Mouse (Mus musculus): Measurements from ENCODE around the gene Itgav. TPM values are rescaled to one million over a fixed set of nuclear protein-coding genes. Genes with fewer than 3 reads are reported as not detected.

Itgav gene
- polyA plus RNA-seq, 1 experiment from 2014 or later: 23.0 TPM

DNA sequence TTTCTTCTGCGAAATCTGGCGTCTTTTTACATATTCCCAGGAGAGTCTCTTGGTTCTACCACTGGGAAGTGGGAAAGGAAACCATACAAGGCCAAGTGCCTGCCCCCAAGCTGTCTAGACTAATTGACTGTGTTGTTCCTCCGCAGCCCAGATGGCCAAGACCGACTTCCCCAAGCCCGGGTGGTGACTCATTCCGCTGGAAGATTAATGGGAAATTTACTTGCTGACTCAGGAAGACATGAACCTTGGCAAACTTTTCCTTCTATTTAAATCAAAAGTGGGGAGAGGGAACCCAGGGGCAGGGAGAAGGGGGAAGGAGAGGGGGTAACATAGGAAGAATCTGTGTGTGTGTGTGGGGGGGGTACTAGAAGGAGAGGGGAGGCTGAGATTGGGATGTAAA, 9.4 kb upstream of the Itgav start:
- 57% methylated on average over 6 of the region's 6 CpGs for WGBS

DNA sequence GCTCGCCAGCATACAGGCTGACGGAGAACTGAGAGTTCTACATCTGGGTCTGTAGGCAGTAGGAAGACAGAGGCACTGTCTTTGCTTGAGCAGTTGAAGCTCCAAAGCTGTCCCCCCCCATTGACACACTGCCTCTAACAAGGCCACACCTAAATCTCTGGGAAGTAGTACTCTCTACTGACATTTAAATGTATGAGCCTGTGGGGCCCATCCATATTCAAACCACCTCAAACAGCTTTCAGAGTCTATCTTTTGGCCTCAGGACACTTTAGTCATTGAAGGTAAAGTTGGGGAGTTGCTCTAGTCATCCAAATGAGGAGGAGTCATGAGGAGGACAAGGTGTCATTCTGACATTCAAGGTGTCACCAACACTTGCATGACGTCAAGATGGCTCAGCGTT, 5.9 kb upstream of the Itgav start:
- Histone ChIP-seq H3K27ac (no peak overlapping the region), H3K4me3 (replicated peaks) (no peak overlapping the region), H3K27me3 (no peaks in the 10 kb centered on the region), H3K36me3 (no peaks in the 10 kb centered on the region), H3K4me2 (replicated peaks) (no peak overlapping the region), H3K9me3 (no peaks in the 10 kb centered on the region), H3K4me1 (replicated peaks) (peaks cover 4% of the 10 kb centered on the region), H3K9ac (replicated peaks) (no peak overlapping the region)
- WGBS: 95% methylated on average over 4 of the region's 4 CpGs
- ATAC-seq: no peak

More for the DNA sequence above, 9.4 kb upstream of the Itgav start:
- Histone ChIP-seq H3K36me3 (no peaks in the 10 kb centered on the region), H3K27me3 (no peaks in the 10 kb centered on the region), H3K9me3 (no peaks in the 10 kb centered on the region), H3K4me2 (replicated peaks) (no peak overlapping the region), H3K27ac (no peak overlapping the region), H3K4me1 (replicated peaks) (no peaks in the 10 kb centered on the region), H3K4me3 (replicated peaks) (no peak overlapping the region), H3K9ac (replicated peaks) (no peak overlapping the region)
- 0 out of 2 replicates have a peak, but pooled peaks have one; percentile 56 for ATAC-seq

DNA sequence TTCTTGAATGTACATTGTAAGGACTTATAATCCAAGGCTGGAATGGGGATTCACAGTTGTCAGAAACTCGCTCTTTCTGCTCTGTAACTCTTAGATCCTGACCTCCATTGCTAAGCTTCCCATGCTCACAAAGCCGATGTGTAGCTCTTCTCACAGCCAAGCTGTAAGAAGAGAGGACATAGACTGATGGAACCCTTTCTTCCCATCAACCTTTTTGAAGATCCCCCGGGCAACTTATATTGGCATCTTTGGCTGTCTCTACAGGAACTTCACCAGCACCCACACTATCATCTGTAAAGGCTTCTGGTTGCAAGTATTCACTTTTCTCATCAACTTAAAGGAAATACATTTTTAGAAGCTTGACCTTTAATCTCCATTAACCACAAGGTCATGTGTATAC, 2.6 kb upstream of the Itgav start:
- Histone ChIP-seq H3K4me1 (replicated peaks) (peaks cover 18% of the 10 kb centered on the region), H3K27me3 (no peaks in the 10 kb centered on the region), H3K4me2 (replicated peaks) (no peak overlapping the region), H3K9ac (replicated peaks) (no peak overlapping the region), H3K9me3 (no peaks in the 10 kb centered on the region), H3K36me3 (no peaks in the 10 kb centered on the region), H3K27ac (no peak overlapping the region), H3K4me3 (replicated peaks) (no peak overlapping the region)
- 94% methylated on average over 3 of the region's 3 CpGs for WGBS
- no peak for ATAC-seq

DNA sequence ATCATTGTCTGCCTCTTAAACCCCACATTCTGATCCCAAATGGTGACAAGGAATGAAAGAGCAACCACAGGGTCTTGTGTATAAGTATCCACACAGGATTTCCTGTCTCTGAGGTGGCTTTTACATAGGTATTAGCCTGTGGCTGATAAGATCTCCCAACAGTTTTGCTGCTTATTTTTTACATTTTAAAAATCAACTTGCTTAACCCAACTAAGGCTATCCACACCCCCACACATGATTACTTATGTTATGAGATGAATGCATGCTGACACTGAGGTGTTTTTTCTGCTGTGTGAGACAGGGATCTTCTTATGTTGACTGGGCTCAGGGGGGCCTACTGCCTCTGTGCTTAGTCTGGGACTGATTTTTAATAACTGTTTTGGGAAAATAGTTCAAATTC, 1.3 kb upstream of the Itgav start:
- ATAC-seq: no peak
- H3K27ac ChIP-seq: no peak overlapping the region
- no peak overlapping the region; the same call in 1 of the 2 replicates for H3K4me2 ChIP-seq (replicated peaks)

DNA sequence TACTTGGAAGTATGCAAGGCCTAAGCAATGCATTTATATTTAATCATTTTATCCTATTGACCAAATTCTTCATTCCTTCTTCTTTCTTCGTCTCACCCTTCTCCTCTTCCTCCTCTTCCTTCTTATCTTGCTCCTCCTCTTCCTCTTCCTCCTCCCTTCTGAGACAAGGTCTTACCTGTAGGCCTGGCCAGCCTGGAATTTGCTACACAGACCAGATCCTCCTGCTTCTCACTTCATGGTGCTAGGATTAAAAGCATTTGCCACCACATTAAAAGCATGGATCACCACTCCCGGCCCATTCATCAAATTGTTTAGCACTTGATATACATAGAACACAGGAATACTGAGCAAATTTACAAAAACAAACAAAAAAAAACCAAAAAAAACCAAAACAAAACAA, 851 bp upstream of the Itgav start:
- ATAC-seq: no peak
- Histone ChIP-seq H3K27ac (peak overlapping the region; percentile 80), H3K27me3 (no peaks in the 10 kb centered on the region), H3K4me2 (replicated peaks) (peak overlapping the region; percentile 74), H3K9ac (replicated peaks) (no peak overlapping the region; the same call in 1 of the 2 replicates), H3K4me3 (replicated peaks) (peak overlapping the region; percentile 79), H3K9me3 (no peaks in the 10 kb centered on the region), H3K4me1 (replicated peaks) (peaks cover 18% of the 10 kb centered on the region), H3K36me3 (no peaks in the 10 kb centered on the region)
- 52% methylated on average over 2 of the region's 2 CpGs for WGBS

More for the DNA sequence above, 1.3 kb upstream of the Itgav start:
- Histone ChIP-seq H3K4me3 (replicated peaks) (no peak overlapping the region), H3K9ac (replicated peaks) (no peak overlapping the region), H3K36me3 (no peaks in the 10 kb centered on the region), H3K4me1 (replicated peaks) (peaks cover 18% of the 10 kb centered on the region), H3K9me3 (no peaks in the 10 kb centered on the region), H3K27me3 (no peaks in the 10 kb centered on the region)

DNA sequence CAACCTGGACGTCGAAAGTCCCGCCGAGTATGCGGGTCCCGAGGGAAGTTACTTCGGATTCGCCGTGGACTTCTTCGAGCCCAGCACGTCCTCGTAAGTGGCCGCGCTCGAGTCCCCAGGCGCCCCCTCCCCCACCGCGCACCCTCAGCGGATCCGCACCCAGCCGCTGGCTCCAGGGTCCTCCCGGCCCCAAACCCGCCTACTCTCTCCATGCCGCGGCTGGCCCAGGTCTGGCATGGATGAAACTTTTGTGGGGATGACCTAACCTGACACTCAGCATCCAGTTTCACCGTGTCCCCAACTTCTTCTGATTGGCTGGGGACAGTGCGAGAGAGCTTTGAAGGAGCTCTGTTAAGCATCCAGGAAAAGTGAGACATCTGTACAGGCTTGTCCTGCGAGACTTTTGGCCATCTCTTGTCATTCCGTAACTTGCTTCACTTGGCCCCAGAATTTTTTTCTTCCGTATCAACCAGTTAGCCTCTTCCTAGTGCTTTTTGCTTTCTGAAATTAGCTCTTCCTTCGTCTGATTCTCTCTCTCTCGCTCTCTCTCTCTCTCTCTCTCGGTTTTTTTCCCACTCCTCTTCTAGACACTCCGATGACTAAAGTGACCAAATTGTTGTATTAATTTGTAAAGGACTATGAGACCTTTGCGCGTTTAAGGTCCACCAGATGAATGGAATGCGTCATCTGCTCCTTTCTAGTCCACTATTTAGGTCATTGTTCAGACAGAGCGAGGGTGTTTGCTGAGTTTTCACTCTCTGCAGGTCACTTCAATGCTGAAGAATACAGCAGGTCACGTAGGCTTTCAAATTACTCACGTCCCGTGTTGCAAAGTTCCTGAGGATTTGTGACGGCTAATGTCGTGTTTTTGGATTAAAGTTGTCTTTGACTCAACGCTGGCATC, 882 bp downstream of the Itgav start:
- 2% methylated on average over 43 of the region's 44 CpGs for WGBS
- Histone ChIP-seq H3K9me3 (no peaks in the 10 kb centered on the region), H3K27me3 (no peaks in the 10 kb centered on the region), H3K4me2 (replicated peaks) (peak overlapping the region; percentile 74), H3K4me3 (replicated peaks) (peak overlapping the region; percentile 79), H3K27ac (peak overlapping the region; percentile 80), H3K36me3 (no peaks in the 10 kb centered on the region), H3K4me1 (replicated peaks) (peaks cover 18% of the 10 kb centered on the region), H3K9ac (replicated peaks) (peak overlapping the region; percentile 74)
- peak; percentile 79 for ATAC-seq

DNA sequence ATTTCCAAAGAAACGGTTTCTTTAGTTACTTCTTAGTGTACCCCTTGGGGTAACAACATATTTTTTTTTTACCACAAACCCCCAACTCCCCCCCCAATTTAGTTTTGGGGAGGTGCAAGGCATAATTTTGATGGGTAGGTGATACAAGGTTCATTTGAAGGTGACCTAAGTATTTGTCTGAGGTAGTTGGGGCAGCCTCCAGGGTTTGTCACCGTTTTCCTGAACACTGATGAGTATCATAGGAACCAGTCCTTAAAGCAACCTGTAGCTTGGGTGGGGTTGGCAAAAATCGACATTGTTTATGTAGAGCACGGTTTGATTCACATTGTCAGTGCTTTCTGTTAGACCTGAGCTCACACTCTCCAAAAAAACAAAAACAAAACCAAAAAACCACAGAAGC, 1.6 kb downstream of the Itgav start:
- H3K36me3 ChIP-seq: no peaks in the 10 kb centered on the region
- 74% methylated on average over 4 of the region's 4 CpGs for WGBS
- no peaks in the 10 kb centered on the region for H3K9me3 ChIP-seq
- peak overlapping the region; percentile 79 for H3K4me3 ChIP-seq (replicated peaks)
- no peak overlapping the region for H3K27ac ChIP-seq
- no peak for ATAC-seq
- H3K9ac ChIP-seq (replicated peaks): no peak overlapping the region
- peak overlapping the region; percentile 74 for H3K4me2 ChIP-seq (replicated peaks)
- H3K27me3 ChIP-seq: no peaks in the 10 kb centered on the region
- peaks cover 18% of the 10 kb centered on the region for H3K4me1 ChIP-seq (replicated peaks)

DNA sequence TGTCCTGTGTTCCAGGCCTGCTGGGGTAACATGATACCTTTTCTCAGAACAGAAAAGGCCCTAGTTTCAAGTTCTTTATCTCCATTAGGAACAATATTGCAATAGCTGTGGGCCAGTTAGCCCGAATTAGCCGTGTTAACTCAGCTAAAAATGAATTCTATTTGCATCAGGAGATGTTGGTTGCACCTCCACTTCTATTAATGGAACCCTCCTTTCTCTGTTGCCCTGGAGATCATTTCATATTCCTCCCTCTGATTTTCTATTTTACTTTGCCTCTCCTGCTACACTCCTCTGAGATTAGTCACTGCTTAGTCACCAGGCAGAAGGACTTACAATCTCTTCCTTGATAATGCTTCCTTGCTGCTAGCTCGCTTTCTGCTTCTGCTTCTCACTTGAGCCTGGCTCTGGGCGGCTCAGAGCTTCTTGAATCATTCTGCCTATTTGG, 4.1 kb downstream of the Itgav start:
- ATAC-seq: no peak
- Histone ChIP-seq H3K9ac (replicated peaks) (no peak overlapping the region), H3K9me3 (no peaks in the 10 kb centered on the region), H3K4me3 (replicated peaks) (no peak overlapping the region), H3K4me2 (replicated peaks) (no peak overlapping the region), H3K27ac (no peak overlapping the region), H3K36me3 (no peaks in the 10 kb centered on the region), H3K4me1 (replicated peaks) (peaks cover 15% of the 10 kb centered on the region), H3K27me3 (no peaks in the 10 kb centered on the region)
- WGBS: 77% methylated on average over 4 of the region's 4 CpGs

DNA sequence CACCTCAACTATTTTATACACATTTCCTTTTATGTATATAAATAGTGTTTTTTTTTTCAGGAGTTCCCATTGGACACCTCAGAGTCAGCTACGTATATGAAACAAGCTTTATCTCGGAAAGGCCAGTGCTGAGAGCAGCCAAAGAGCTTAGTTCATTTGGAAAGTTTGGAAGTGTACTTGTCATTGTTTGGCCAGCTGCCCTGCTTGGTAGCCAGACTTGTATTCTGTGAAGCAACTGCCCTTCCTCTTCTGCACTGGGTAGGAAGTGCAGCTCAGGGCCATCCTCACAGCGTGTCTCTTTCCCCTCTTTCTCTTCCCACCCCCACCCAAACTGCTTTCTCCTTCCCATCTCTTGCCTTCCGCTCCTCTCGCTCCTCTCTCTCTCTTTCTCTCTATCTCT, 5.1 kb downstream of the Itgav start:
- H3K36me3 ChIP-seq: no peaks in the 10 kb centered on the region
- H3K27ac ChIP-seq: no peak overlapping the region
- no peaks in the 10 kb centered on the region for H3K27me3 ChIP-seq
- WGBS: 81% methylated on average over 5 of the region's 5 CpGs
- H3K9me3 ChIP-seq: no peaks in the 10 kb centered on the region
- H3K4me3 ChIP-seq (replicated peaks): no peak overlapping the region
- H3K9ac ChIP-seq (replicated peaks): no peak overlapping the region
- H3K4me2 ChIP-seq (replicated peaks): no peak overlapping the region
- H3K4me1 ChIP-seq (replicated peaks): peaks cover 7% of the 10 kb centered on the region; the same call in 1 of the 2 replicates
- no peak for ATAC-seq

DNA sequence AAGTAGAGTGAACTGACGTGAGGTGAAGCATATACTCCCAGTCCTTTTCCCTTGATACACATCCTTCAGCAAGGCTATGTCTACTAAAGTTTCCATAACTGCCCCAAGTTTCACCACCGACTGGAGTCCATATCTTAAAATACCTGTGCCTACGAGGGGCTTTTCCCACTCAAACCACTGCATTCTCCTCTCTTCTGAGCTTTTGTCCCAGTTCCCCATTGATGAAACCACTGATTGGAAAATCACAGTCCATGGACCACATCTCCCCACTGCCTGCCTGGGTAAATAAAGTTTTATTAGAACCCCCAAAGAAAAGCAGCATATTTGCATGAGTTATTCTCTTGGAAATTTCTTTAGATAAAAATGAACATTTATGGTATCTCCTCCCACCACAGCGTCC, 8.7 kb downstream of the Itgav start:
- ATAC-seq: no peak
- no peak overlapping the region for H3K4me3 ChIP-seq (replicated peaks)
- H3K4me2 ChIP-seq (replicated peaks): no peak overlapping the region
- 93% methylated on average over 4 of the region's 4 CpGs for WGBS
- no peaks in the 10 kb centered on the region for H3K27me3 ChIP-seq
- H3K27ac ChIP-seq: no peak overlapping the region
- no peaks in the 10 kb centered on the region for H3K9me3 ChIP-seq
- no peaks in the 10 kb centered on the region for H3K36me3 ChIP-seq
- H3K4me1 ChIP-seq (replicated peaks): no peaks in the 10 kb centered on the region
- H3K9ac ChIP-seq (replicated peaks): no peak overlapping the region

DNA sequence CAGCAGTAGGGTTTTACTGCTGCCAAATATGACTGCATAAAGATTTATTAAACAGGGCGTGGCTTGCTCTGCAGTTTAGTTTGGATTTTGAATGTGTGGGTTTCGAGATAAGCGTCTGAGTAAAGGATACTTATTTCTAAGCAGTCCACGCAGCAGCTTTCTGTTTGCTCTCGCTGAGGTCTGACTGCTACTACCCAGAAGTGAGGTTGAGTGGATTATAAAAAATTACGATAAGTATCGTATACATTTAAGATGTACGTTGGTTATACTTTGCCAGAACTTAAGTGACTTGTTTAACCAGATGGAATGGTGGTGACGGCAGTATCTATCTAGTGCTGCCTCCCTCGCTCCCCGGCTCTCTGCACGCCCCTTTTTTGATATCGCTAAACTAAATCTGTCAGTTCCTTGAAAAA, 9.8 kb downstream of the Itgav start:
- Histone ChIP-seq H3K9ac (replicated peaks) (no peak overlapping the region), H3K4me2 (replicated peaks) (no peak overlapping the region), H3K4me1 (replicated peaks) (no peaks in the 10 kb centered on the region), H3K4me3 (replicated peaks) (no peak overlapping the region), H3K36me3 (no peaks in the 10 kb centered on the region), H3K9me3 (no peaks in the 10 kb centered on the region), H3K27ac (no peak overlapping the region), H3K27me3 (no peaks in the 10 kb centered on the region)
- ATAC-seq: no peak
- WGBS: 95% methylated on average over 13 of the region's 13 CpGs

DNA sequence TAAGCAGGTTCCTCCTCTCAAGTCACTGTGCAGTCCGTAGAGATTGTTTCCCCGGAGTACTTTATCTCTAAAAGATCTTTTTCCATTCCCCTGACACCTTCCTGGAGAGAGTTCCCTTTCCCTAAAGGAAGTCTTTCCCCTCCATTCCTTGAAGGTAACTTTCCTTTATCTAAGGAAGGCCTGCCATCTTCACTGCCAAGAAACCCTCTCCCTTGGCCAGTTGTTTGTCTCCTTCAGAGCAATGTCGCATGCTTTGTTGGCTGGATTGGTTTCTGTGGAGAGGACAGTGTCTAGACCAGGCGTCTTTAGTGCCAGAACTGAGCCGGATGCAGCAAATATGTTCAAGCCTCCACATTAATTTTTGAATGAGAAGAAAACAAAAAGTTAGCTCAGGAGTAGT, 11.1 kb downstream of the Itgav start:
- WGBS: 86% methylated on average over 5 of the region's 5 CpGs
- Histone ChIP-seq H3K9ac (replicated peaks) (no peak overlapping the region), H3K36me3 (no peaks in the 10 kb centered on the region), H3K9me3 (no peaks in the 10 kb centered on the region), H3K27ac (no peak overlapping the region), H3K4me2 (replicated peaks) (no peak overlapping the region), H3K4me3 (replicated peaks) (no peak overlapping the region), H3K4me1 (replicated peaks) (no peaks in the 10 kb centered on the region), H3K27me3 (no peaks in the 10 kb centered on the region)
- ATAC-seq: no peak
